In the genomic region with DNA sequence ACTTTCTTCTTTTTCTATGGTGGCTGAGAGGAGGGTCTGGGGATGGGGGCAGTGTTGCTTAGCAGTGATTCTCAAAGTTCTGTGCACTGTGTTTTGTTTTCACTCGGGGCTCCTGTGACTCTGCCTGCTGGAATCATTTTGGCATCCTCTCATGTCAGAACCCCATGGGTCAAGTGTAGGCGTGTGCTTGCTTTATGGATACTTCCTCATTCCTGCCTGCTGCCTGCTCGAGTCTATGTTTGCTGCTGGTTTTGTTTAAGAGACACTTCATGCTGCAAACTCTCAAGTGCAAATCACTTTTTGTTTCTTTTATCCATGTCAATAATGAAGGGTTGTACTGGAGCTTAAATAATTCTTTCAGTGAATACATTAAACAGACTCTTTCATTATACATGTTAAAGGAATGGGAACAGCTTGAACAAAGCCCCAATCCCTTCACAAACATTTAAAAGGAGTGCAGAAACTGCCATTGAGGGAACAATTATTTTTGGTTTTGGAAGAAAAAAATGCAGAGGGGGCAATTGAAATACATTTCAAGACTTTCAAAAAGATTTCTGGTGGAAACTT, we compare ENCODE assay signal across 12 mouse cellular contexts.
A peak's percentile ranks its signal among the peaks of the same experiment; 100 is the strongest.
DNase-seq lines count a peak whose midpoint lies in the region; ATAC-seq lines count a peak whose summit lies in the region.
"Had no signal": no experiment of that assay in that cellular context is flagged by ENCODE, and none has a peak within 500 bp of the region (broad histone marks: within the 10 kb centered on the region; RNA-seq: fewer than 3 reads in every experiment).

No protein-coding gene starts in this region.

- no peaks in the 10 kb centered on the region for H3K36me3 ChIP-seq in limb, embryonic 12.5 days
- no peaks in the 10 kb centered on the region for H3K36me3 ChIP-seq in limb, embryonic 10.5 days
- no peaks in the 10 kb centered on the region for H3K36me3 ChIP-seq in embryonic facial prominence, embryonic 10.5 days (replicated peaks)
- H3K36me3 ChIP-seq in forebrain, embryonic 15.5 days: no peaks in the 10 kb centered on the region
- H3K36me3 ChIP-seq: heart, embryonic 13.5 days; liver, embryonic 13.5 days; stomach, embryonic 15.5 days had no signal

- H3K27me3 ChIP-seq in limb, embryonic 12.5 days: no peaks in the 10 kb centered on the region
- no peaks in the 10 kb centered on the region for H3K27me3 ChIP-seq in limb, embryonic 10.5 days (ENCODE audit: low read depth, poor library complexity, severe bottlenecking)
- H3K27me3 ChIP-seq in embryonic facial prominence, embryonic 10.5 days (replicated peaks; ENCODE audit: low read depth, poor library complexity, severe bottlenecking): peaks cover 3% of the 10 kb centered on the region; the same call in 1 of the 2 replicates
- peaks cover 4% of the 10 kb centered on the region for H3K27me3 ChIP-seq in forebrain, embryonic 15.5 days
- H3K27me3 ChIP-seq: heart, embryonic 13.5 days; liver, embryonic 13.5 days; stomach, embryonic 15.5 days had no signal

- WGBS in limb, embryonic 12.5 days: 18% methylated on average over 3 of the region's 3 CpGs
- 59% methylated on average over 3 of the region's 3 CpGs for whole genome bisulfite sequencing in limb, embryonic 10.5 days
- 28% methylated on average over 3 of the region's 3 CpGs for WGBS in embryonic facial prominence, embryonic 10.5 days
- 0% methylated on average over 3 of the region's 3 CpGs for WGBS in forebrain, embryonic 15.5 days

- no peak for ATAC-seq in limb, embryonic 12.5 days (ENCODE audit: insufficient number of reproducible peaks, insufficient read depth, low FRiP score, low TSS enrichment, low read depth)
- ATAC-seq in forebrain, embryonic 15.5 days (replicated peaks): peak; percentile 48

- H3K4me2 ChIP-seq in limb, embryonic 12.5 days: no peak overlapping the region
- H3K4me2 ChIP-seq in forebrain, embryonic 15.5 days (replicated peaks): no peak overlapping the region
- H3K4me2 ChIP-seq: heart, embryonic 13.5 days; liver, embryonic 13.5 days; stomach, embryonic 15.5 days had no signal

- H3K9ac ChIP-seq in limb, embryonic 12.5 days (replicated peaks): no peak overlapping the region
- H3K9ac ChIP-seq in forebrain, embryonic 15.5 days (replicated peaks): no peak overlapping the region
- H3K9ac ChIP-seq: heart, embryonic 13.5 days; liver, embryonic 13.5 days; stomach, embryonic 15.5 days had no signal

- H3K4me3 ChIP-seq in limb, embryonic 12.5 days (replicated peaks): no peak overlapping the region
- H3K4me3 ChIP-seq in limb, embryonic 10.5 days: no peak overlapping the region
- H3K4me3 ChIP-seq in embryonic facial prominence, embryonic 10.5 days: no peak overlapping the region
- no peak overlapping the region for H3K4me3 ChIP-seq in forebrain, embryonic 15.5 days
- H3K4me3 ChIP-seq: heart, embryonic 13.5 days; left cerebral cortex, adult 2 months; liver, embryonic 13.5 days; stomach, embryonic 15.5 days had no signal

- H3K9me3 ChIP-seq in limb, embryonic 12.5 days: no peaks in the 10 kb centered on the region
- H3K9me3 ChIP-seq in limb, embryonic 10.5 days (replicated peaks): no peaks in the 10 kb centered on the region
- no peaks in the 10 kb centered on the region for H3K9me3 ChIP-seq in embryonic facial prominence, embryonic 10.5 days
- no peaks in the 10 kb centered on the region for H3K9me3 ChIP-seq in forebrain, embryonic 15.5 days
- H3K9me3 ChIP-seq: heart, embryonic 13.5 days; liver, embryonic 13.5 days; stomach, embryonic 15.5 days had no signal

- H3K4me1 ChIP-seq in limb, embryonic 12.5 days (replicated peaks): 0 out of 2 replicates have a peak, but pooled peaks cover 5% of the 10 kb centered on the region
- H3K4me1 ChIP-seq in limb, embryonic 10.5 days: 0 out of 2 replicates have a peak, but pooled peaks cover 3% of the 10 kb centered on the region
- H3K4me1 ChIP-seq in embryonic facial prominence, embryonic 10.5 days: peaks cover 6% of the 10 kb centered on the region; the same call in 1 of the 2 replicates
- H3K4me1 ChIP-seq in forebrain, embryonic 15.5 days: peaks cover 6% of the 10 kb centered on the region; the same call in 1 of the 2 replicates
- H3K4me1 ChIP-seq: heart, embryonic 13.5 days; liver, embryonic 13.5 days; stomach, embryonic 15.5 days had no signal

- no peak for DNase-seq in limb, embryonic 10.5 days (ENCODE audit: low spot score)
- peak; percentile 30 for DNase-seq in embryonic facial prominence, embryonic 10.5 days (ENCODE audit: low spot score)
- peak; percentile 39 for DNase-seq in lung, postnatal 14 days
- no peak for DNase-seq in frontal cortex, postnatal 10 days (ENCODE audit: low spot score in 2 of 2)
- DNase-seq in right cerebral cortex, postnatal 36 days (ENCODE audit: low spot score in 2 of 2): no peak
- DNase-seq: cerebellum, postnatal 10 days; liver, embryonic 13.5 days had no signal

- H3K27ac ChIP-seq in limb, embryonic 12.5 days: peak overlapping the region; percentile 8; the same call in 1 of the 2 replicates
- H3K27ac ChIP-seq in limb, embryonic 10.5 days: no peak overlapping the region
- no peak overlapping the region for H3K27ac ChIP-seq in embryonic facial prominence, embryonic 10.5 days (replicated peaks)
- H3K27ac ChIP-seq in forebrain, embryonic 15.5 days (replicated peaks): no peak overlapping the region
- H3K27ac ChIP-seq: heart, embryonic 13.5 days; left cerebral cortex, adult 2 months; liver, embryonic 13.5 days; stomach, embryonic 15.5 days had no signal

Comparison
In these comparisons a context has a peak if more than half of its experiments do, and no peak if none do; other contexts are left out.
1. DNase-seq: peak in embryonic facial prominence, embryonic 10.5 days (single experiment) and lung, postnatal 14 days (single experiment); none in limb, embryonic 10.5 days (single experiment), frontal cortex, postnatal 10 days (0 of 2) and right cerebral cortex, postnatal 36 days (0 of 2).